Mouse (Mus musculus) ovary, postnatal 10 days (tissue): ENCODE results near the gene Pkm.

Source experiments
- DNase-seq: peaks from one replicate; pipeline ENCODE4 v3.0.0; 2022; ENCODE audit warnings: low spot score

The Pkm gene

GRCm38 (mm10) chr9:59655958-59656634 lies at the start of gene Pkm:
TSS of gene Pkm (plus strand) at chr9:59656368.
- DNase-seq: peak; percentile 81

- no peak for DNase-seq
These were observed 45.2 kb upstream of the Pkm start for GRCm38 (mm10) chr9:59610950-59611349.

GRCm38 (mm10) chr9:59615797-59616196 lies 40.4 kb upstream of the Pkm start:
- DNase-seq: no peak

- DNase-seq: peak; percentile 99
These were observed 39.4 kb upstream of the Pkm start, which contains the start of gene Parp6 for GRCm38 (mm10) chr9:59616622-59617306. TSS of gene Parp6 (plus strand) at chr9:59617284.

GRCm38 (mm10) chr9:59617307-59617973 lies 38.7 kb upstream of the Pkm start:
- peak; percentile 13 for DNase-seq

- no peak for DNase-seq
These were observed 17.8 kb upstream of the Pkm start for GRCm38 (mm10) chr9:59638372-59638771.

GRCm38 (mm10) chr9:59639936-59640335 lies 16.2 kb upstream of the Pkm start:
- no peak for DNase-seq

- DNase-seq: no peak
These were observed 14.8 kb upstream of the Pkm start for GRCm38 (mm10) chr9:59641320-59641719.

GRCm38 (mm10) chr9:59649911-59650310 lies 6.3 kb upstream of the Pkm start:
- no peak for DNase-seq

GRCm38 (mm10) chr9:59653371-59653770 lies 2.8 kb upstream of the Pkm start:
- no peak for DNase-seq

GRCm38 (mm10) chr9:59654450-59654983 lies 1.7 kb upstream of the Pkm start:
- no peak for DNase-seq

- DNase-seq: peak; percentile 33
These were observed 758 bp downstream of the Pkm start for GRCm38 (mm10) chr9:59656635-59657617.

GRCm38 (mm10) chr9:59658146-59658545 lies 2.0 kb downstream of the Pkm start:
- no peak for DNase-seq

GRCm38 (mm10) chr9:59659036-59660026 lies 3.2 kb downstream of the Pkm start:
- DNase-seq: peak; percentile 49

- DNase-seq: no peak
These were observed 4.3 kb downstream of the Pkm start for GRCm38 (mm10) chr9:59660421-59660820.

GRCm38 (mm10) chr9:59661298-59661975 lies 5.3 kb downstream of the Pkm start:
- no peak for DNase-seq

- DNase-seq: no peak
These were observed 7.1 kb downstream of the Pkm start for GRCm38 (mm10) chr9:59663226-59663625.

GRCm38 (mm10) chr9:59663957-59664356 lies 7.8 kb downstream of the Pkm start:
- DNase-seq: no peak

- DNase-seq: no peak
These were observed 8.6 kb downstream of the Pkm start for GRCm38 (mm10) chr9:59664664-59665256.
